Mouse (Mus musculus) midbrain, embryonic 12.5 days (tissue): ENCODE data around the gene Gm853. TPM values are rescaled to one million over a fixed set of nuclear protein-coding genes. Genes with fewer than 3 reads are reported as not detected.

Source experiments
- ATAC-seq: fragments of 200-750 bp; cut with Nextera tagmentation; 2 replicates; pipeline ENCODE4 v1.8.0; 2017; ENCODE audit warnings: low read depth, moderate TSS enrichment, moderate library complexity; ENCODE audit not compliant: low FRiP score
- H3K27ac ChIP-seq: fragments of 300-500 bp; sonication (generic); replicated peaks from 2 replicates; pipeline ENCODE4 v1.5.1; 2016; ENCODE audit warnings: mild to moderate bottlenecking
- H3K27me3 ChIP-seq: fragments of 300-500 bp; sonication (generic); 2 replicates; pipeline ENCODE4 v1.6.1; 2016; ENCODE audit warnings: mild to moderate bottlenecking
- H3K36me3 ChIP-seq: fragments of 300-500 bp; sonication (generic); 2 replicates; pipeline ENCODE4 v1.6.1; 2016
- H3K4me1 ChIP-seq: fragments of 300-500 bp; sonication (generic); 2 replicates; pipeline ENCODE4 v1.6.1; 2016
- H3K4me2 ChIP-seq: fragments of 300-500 bp; sonication (generic); replicated peaks from 2 replicates; pipeline ENCODE4 v1.6.1; 2016; ENCODE audit warnings: mild to moderate bottlenecking, moderate library complexity
- H3K4me3 ChIP-seq: fragments of 300-500 bp; sonication (generic); 2 replicates; pipeline ENCODE4 v1.5.1; 2016; ENCODE audit warnings: mild to moderate bottlenecking
- H3K9ac ChIP-seq: fragments of 300-500 bp; sonication (generic); replicated peaks from 2 replicates; pipeline ENCODE4 v1.6.1; 2016; ENCODE audit warnings: mild to moderate bottlenecking, moderate library complexity
- H3K9me3 ChIP-seq: fragments of 300-500 bp; sonication (generic); 2 replicates; pipeline ENCODE4 v1.6.1; 2016; ENCODE audit warnings: mild to moderate bottlenecking
- WGBS: fragments of 180-500 bp; shearing (Covaris S2); methylation state at CpG from one replicate; pipeline ENCODE4 v1.1.7; 2016; 5-methylcytosine and 5-hydroxymethylcytosine counted together
- polyA plus RNA-seq: library from polyadenylated mRNA; unstranded; fragments of >200 nt; fragmentation: Nextera tagmentation; extraction: Ambion mirVana; gene quantifications from 2 replicates; pipeline ENCODE4 v1.2.1, GENCODE M21; 2016

Gene Gm853
- polyA plus RNA-seq, 1 experiment from 2014 or later: not detected

GRCm38 (mm10) chr4:130183023-130183422, 39.2 kb downstream of the Gm853 start:
- H3K9me3 ChIP-seq: no peaks in the 10 kb centered on the region
- H3K27ac ChIP-seq: no peak overlapping the region
- H3K27me3 ChIP-seq: peaks cover 5% of the 10 kb centered on the region; the same call in 1 of the 2 replicates
- 72% methylated on average over 13 of the region's 13 CpGs for WGBS
- 0 out of 2 replicates have a peak overlapping the region, but pooled peaks have one; percentile 21 for H3K9ac ChIP-seq
- H3K4me1 ChIP-seq: no peaks in the 10 kb centered on the region
- H3K36me3 ChIP-seq: no peaks in the 10 kb centered on the region
- H3K4me2 ChIP-seq: no peak overlapping the region
- H3K4me3 ChIP-seq: no peak overlapping the region
- ATAC-seq: no peak

GRCm38 (mm10) chr4:130181886-130182285, 40.3 kb downstream of the Gm853 start:
- ATAC-seq: no peak
- Histone ChIP-seq H3K27ac (no peak overlapping the region), H3K27me3 (peaks cover 10% of the 10 kb centered on the region), H3K4me2 (no peak overlapping the region), H3K9ac (no peak overlapping the region), H3K4me3 (no peak overlapping the region), H3K9me3 (no peaks in the 10 kb centered on the region), H3K36me3 (no peaks in the 10 kb centered on the region), H3K4me1 (no peaks in the 10 kb centered on the region)
- WGBS: 86% methylated on average over 4 of the region's 4 CpGs

GRCm38 (mm10) chr4:130180909-130181602, 41.1 kb downstream of the Gm853 start:
- Histone ChIP-seq H3K9me3 (no peaks in the 10 kb centered on the region), H3K27me3 (peaks cover 18% of the 10 kb centered on the region), H3K4me2 (no peak overlapping the region), H3K4me3 (no peak overlapping the region), H3K27ac (no peak overlapping the region), H3K36me3 (no peaks in the 10 kb centered on the region), H3K4me1 (no peaks in the 10 kb centered on the region), H3K9ac (no peak overlapping the region)
- no peak for ATAC-seq
- 67% methylated on average over 7 of the region's 7 CpGs for WGBS

GRCm38 (mm10) chr4:130179876-130180275, 42.3 kb downstream of the Gm853 start:
- Histone ChIP-seq H3K9me3 (no peaks in the 10 kb centered on the region), H3K4me1 (peaks cover 9% of the 10 kb centered on the region), H3K9ac (no peak overlapping the region), H3K4me3 (no peak overlapping the region), H3K4me2 (no peak overlapping the region), H3K36me3 (no peaks in the 10 kb centered on the region), H3K27me3 (peaks cover 30% of the 10 kb centered on the region), H3K27ac (no peak overlapping the region)
- WGBS: 90% methylated on average over 3 of the region's 3 CpGs
- no peak for ATAC-seq

- no peak overlapping the region for H3K4me2 ChIP-seq
- no peak overlapping the region for H3K4me3 ChIP-seq
- ATAC-seq: no peak
- WGBS: 66% methylated on average over 7 of the region's 7 CpGs
- no peaks in the 10 kb centered on the region for H3K36me3 ChIP-seq
- no peaks in the 10 kb centered on the region for H3K9me3 ChIP-seq
- H3K27ac ChIP-seq: no peak overlapping the region
- peaks cover 47% of the 10 kb centered on the region for H3K27me3 ChIP-seq
- H3K9ac ChIP-seq: no peak overlapping the region
- H3K4me1 ChIP-seq: peaks cover 15% of the 10 kb centered on the region
Measured at GRCm38 (mm10) chr4:130177536-130177935, 44.7 kb downstream of the Gm853 start.

- no peaks in the 10 kb centered on the region for H3K36me3 ChIP-seq
- H3K27me3 ChIP-seq: peaks cover 47% of the 10 kb centered on the region
- no peak overlapping the region for H3K4me3 ChIP-seq
- no peak for ATAC-seq
- 85% methylated on average over 4 of the region's 4 CpGs for WGBS
- no peak overlapping the region for H3K4me2 ChIP-seq
- no peak overlapping the region for H3K27ac ChIP-seq
- H3K9ac ChIP-seq: no peak overlapping the region
- H3K9me3 ChIP-seq: no peaks in the 10 kb centered on the region
- H3K4me1 ChIP-seq: peaks cover 15% of the 10 kb centered on the region
Measured at GRCm38 (mm10) chr4:130177087-130177486, 45.1 kb downstream of the Gm853 start.

GRCm38 (mm10) chr4:130176156-130176720, 46.0 kb downstream of the Gm853 start:
- WGBS: 81% methylated on average over 5 of the region's 5 CpGs
- Histone ChIP-seq H3K36me3 (no peaks in the 10 kb centered on the region), H3K9ac (no peak overlapping the region), H3K4me1 (peaks cover 17% of the 10 kb centered on the region), H3K27me3 (peaks cover 47% of the 10 kb centered on the region), H3K9me3 (no peaks in the 10 kb centered on the region), H3K4me3 (no peak overlapping the region), H3K27ac (no peak overlapping the region), H3K4me2 (no peak overlapping the region)
- no peak for ATAC-seq

GRCm38 (mm10) chr4:130175072-130175711, 47.0 kb downstream of the Gm853 start, which contains the start of gene Tinagl1:
Gene Tinagl1 (minus strand): TSS chr4:130175122.
- ATAC-seq: no peak
- Histone ChIP-seq H3K27ac (no peak within 1 kb of the TSS), H3K9ac (no peak within 1 kb of the TSS), H3K36me3 (no peaks in the 10 kb centered on the region), H3K4me3 (peak within 1 kb of the TSS; percentile 5), H3K27me3 (peaks cover 47% of the 10 kb centered on the region), H3K4me2 (peak within 1 kb of the TSS; percentile 40), H3K4me1 (peaks cover 17% of the 10 kb centered on the region), H3K9me3 (no peaks in the 10 kb centered on the region)
- WGBS: under 1% methylated on average over 14 of the region's 14 CpGs

GRCm38 (mm10) chr4:130174335-130175031, 47.7 kb downstream of the Gm853 start:
- Histone ChIP-seq H3K4me3 (peak overlapping the region; percentile 5), H3K4me1 (peaks cover 17% of the 10 kb centered on the region), H3K9ac (no peak overlapping the region), H3K27me3 (peaks cover 47% of the 10 kb centered on the region), H3K9me3 (no peaks in the 10 kb centered on the region), H3K27ac (no peak overlapping the region), H3K4me2 (peak overlapping the region; percentile 40), H3K36me3 (no peaks in the 10 kb centered on the region)
- ATAC-seq: no peak
- 4% methylated on average over 25 of the region's 25 CpGs for WGBS

GRCm38 (mm10) chr4:130173911-130174311, 48.3 kb downstream of the Gm853 start:
- no peak for ATAC-seq
- Histone ChIP-seq H3K27me3 (peaks cover 47% of the 10 kb centered on the region), H3K4me2 (no peak overlapping the region), H3K9me3 (no peaks in the 10 kb centered on the region), H3K36me3 (no peaks in the 10 kb centered on the region), H3K4me1 (peaks cover 17% of the 10 kb centered on the region), H3K4me3 (no peak overlapping the region), H3K27ac (no peak overlapping the region), H3K9ac (no peak overlapping the region)
- 46% methylated on average over 19 of the region's 19 CpGs for WGBS

- Histone ChIP-seq H3K9ac (no peak overlapping the region), H3K36me3 (no peaks in the 10 kb centered on the region), H3K9me3 (no peaks in the 10 kb centered on the region), H3K4me2 (no peak overlapping the region), H3K4me3 (no peak overlapping the region), H3K4me1 (peaks cover 23% of the 10 kb centered on the region), H3K27ac (no peak overlapping the region), H3K27me3 (peaks cover 48% of the 10 kb centered on the region)
- ATAC-seq: no peak
- 77% methylated on average over 11 of the region's 11 CpGs for WGBS
Measured at GRCm38 (mm10) chr4:130173060-130173822, 49.0 kb downstream of the Gm853 start.
